Mouse (Mus musculus): ENCODE measurements around the gene Olfr1420.
"Not testable (repeated sequence)": the region's sequence is repeated elsewhere in the genome, so short reads cannot be mapped to it uniquely, and the experiment has no call there.

Olfr1420 gene

DNA sequence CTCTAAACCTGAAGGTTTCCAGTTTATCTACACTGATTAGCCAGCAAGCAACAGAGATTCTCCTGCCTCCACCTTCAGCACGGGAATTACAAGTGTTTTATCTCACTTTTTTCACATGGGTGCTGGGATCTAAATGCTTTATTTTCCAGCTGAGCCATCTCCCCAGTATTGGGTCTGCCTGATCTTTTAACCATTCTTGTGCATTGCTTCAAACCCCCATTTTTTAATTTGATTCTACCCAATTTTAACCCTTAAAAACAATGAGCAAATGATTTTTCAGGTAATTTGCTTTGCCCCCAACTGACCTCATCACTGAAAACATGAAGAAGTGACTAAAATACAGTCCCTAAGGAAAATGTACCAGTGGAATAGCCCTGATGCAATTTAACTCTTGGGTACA, at the start of gene Olfr1420:
Olfr1420 (plus strand) TSS at position 301 of the 400 bp plus-strand sequence.
- no peak for DNase-seq (ENCODE audit: low read depth in 1 of 2, low spot score in 2 of 2)

DNA sequence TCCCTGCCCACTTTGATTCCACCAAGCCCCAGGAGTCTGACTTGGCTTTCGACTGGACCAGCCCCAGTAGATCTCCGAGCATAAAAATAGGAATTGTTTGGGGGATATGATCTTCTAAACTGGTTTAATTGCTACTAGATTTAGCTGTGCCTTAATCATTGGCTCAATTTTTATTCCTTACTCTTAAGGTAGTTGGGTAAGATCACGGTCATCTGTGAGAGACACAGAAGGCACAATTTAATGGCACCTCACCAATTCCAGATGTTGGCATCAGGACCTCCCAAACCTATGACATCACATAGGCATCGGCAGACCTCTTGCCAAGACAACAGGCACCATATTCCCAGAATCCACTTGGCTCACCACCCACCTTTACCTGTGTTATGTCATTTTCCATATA, 47.2 kb upstream of the Olfr1420 start, which contains the start of gene Olfr1417:
Olfr1417 (minus strand) TSS at position 101 of the 400 bp plus-strand sequence.
- no peak for DNase-seq (ENCODE audit: low read depth in 1 of 2, low spot score in 2 of 2)

DNA sequence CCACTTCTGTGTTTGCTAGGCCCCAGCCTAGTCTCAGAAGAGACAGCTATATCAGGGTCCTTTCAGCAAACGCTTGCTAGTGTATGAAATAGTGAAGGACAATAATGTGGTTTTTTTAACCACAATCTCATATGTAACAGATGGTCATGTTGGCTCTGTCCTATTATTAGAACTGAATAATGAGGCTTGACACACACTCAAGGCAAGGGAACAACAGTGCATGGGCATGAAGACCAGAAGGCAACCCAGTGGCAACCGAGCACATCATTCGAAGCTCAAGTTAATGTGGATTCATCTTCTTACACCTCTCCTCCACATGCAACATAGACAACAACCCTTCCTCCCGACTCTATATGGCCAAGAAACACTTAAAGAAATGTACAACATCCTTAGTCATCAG, 40.0 kb upstream of the Olfr1420 start:
- no peak for DNase-seq (ENCODE audit: low read depth in 1 of 2, low spot score in 2 of 2)

DNA sequence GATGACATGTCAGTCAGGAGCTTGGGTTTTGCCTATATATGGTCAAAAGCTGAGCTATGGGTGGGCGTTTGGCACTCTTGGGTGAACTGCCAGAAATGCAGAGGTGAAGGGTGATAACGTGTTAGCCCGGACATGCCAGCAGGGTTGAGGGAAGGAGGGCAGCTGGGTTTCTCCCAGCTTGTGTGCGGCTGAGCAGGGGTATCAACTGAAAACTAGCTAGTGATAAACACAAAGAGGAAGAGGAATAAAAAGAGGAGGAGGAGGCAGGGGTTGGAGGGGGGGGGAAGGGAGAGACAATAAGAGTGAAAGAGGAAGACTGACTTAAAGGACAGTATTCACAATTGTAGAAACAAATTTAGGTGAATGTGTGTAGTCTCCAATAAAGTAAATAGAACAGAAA, 33.7 kb upstream of the Olfr1420 start:
- DNase-seq (ENCODE audit: low read depth in 1 of 2, low spot score in 2 of 2): no peak

DNA sequence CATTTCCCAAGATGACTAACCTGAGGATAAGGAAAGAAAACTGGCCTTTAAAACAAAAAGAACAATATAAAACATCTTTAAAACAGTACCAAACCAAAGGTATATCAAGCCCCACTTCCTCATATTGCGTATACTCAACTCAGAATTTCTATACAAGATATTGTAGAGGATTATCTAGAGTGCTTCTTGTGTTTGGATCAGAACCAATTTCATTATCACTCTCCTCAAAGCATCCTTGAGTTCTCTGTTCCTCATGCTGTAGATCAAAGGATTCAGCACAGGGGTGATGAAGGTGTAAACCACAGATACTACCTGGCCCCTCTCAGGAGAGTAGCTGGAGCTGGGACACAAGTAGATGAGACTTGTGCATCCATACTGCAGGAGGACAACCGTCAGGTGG, 31.5 kb upstream of the Olfr1420 start:
- DNase-seq (ENCODE audit: low read depth in 1 of 2, low spot score in 2 of 2): no peak

DNA sequence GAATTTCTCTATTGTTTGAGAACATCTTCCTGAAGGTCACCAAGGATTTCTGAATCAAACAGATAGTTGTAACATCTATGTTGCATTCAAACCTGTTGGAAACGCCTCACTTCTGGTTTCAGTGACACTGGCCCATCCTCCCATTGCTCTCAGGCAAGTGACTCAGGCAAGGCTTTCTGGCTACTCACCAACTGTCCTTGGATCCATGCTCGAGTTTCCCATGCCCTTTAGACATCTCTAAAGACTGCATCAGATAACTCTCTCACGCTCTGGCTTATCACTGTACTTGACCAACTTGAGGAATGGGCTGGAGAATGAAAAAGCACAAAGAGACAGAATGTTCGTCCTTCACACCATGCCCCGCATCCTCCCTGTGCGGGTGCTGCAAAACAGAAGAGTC, 29.9 kb upstream of the Olfr1420 start:
- DNase-seq (ENCODE audit: low read depth in 1 of 2, low spot score in 2 of 2): no peak

DNA sequence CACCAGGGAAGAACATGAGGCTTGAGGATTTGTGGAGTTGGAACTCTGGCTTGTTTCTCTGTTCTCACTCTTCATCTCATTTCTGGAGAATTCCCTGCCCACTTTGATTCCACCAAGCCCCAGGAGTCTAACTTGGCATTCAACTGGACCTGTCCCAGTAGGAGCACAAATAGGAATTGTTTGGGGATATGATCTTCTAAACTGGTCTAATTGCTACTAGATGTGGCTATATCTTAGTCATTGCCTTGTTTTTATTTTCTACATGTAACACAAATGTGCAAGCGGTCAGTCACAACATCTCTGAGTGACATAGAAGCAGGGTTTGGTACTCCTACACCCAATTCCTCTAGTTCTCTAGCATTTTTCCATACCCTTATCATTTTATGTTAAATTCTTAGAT, 25.4 kb upstream of the Olfr1420 start, which contains the start of gene Olfr1418:
Olfr1418 (minus strand) TSS at position 101 of the 400 bp plus-strand sequence.
- no peak for DNase-seq (ENCODE audit: low read depth in 1 of 2, low spot score in 2 of 2)

DNA sequence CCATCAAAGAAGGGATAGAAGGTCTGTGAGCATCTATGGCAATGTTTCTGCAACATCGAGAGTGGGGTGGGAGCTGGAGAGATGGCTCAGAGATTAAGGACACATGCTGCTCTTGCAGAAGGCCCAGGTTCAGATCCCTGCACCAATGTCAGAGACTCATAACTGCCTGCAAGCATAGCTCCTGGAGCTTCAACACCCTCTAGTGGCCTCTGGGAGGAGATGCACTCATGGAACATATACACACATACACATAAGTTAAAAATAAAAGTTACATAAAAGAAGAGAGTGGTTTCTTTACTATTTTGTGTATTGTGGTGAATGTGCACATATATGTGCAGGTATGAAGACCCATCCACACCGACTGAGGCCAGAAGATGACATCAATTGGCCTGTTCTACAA, 18.5 kb upstream of the Olfr1420 start:
- DNase-seq (ENCODE audit: low read depth in 1 of 2, low spot score in 2 of 2): no peak

DNA sequence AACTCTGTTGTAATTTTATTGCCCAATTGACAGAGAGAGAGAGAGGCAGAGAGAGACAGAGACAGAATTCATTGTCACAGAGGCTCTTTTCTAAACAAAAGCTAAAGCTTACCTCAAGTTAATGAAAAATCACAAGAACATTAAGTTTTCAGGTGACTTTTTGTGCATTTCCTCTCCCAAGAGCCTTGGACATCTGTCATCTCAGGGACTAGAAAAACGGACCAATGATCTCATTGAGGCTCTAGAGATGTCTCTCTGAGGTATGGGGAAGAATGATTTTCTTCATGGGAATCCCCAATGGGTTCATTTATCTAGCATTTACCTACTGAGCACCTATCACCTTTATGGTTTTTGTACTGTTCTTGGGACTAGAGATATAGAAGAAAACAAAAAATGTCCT, 11.4 kb upstream of the Olfr1420 start, which contains the start of gene Olfr1419:
Olfr1419 (minus strand) TSS at position 101 of the 400 bp plus-strand sequence.
- DNase-seq (ENCODE audit: low read depth in 1 of 2, low spot score in 2 of 2): no peak

DNA sequence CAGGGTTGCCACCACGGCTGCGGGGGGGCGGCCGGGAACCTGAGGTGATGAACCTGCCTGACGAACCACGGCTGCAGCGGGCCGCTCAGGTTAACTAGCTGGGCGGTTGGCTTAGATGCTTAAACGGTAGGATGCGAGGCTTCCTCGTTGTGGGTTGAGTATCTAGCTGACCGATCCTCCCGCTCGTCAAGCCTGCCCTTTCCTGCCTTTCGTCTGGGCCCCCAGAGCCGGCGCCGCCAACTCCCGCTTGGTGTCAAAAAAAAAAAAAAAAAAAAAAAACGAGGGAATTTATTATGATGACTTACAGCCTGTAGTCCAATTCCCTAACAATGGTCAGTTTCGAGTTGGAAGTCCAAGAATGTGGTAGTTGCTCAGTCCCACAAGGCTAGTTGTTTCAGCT, 8.0 kb upstream of the Olfr1420 start:
- DNase-seq (ENCODE audit: low read depth in 1 of 2, low spot score in 2 of 2): not testable (repeated sequence)

DNA sequence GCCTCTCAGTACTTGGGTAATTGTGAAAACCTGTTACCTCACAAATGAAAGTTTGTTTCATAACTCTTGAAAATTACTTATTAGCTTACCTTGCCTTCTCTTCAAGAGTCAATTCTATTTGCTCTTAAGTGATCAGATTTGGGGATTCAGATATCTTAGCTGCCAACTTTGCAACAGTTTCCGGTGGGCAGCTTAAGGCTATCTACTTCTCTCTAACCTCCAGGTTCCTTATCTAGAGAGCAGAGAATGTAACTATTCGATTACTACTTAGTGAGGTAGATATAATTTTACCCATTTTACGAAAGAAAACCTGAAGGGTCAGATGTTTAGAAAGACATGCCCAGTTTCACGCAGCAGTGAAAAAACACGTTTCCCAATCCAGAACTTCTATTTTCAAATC, 24.7 kb downstream of the Olfr1420 start:
- no peak for DNase-seq (ENCODE audit: low read depth in 1 of 2, low spot score in 2 of 2)

DNA sequence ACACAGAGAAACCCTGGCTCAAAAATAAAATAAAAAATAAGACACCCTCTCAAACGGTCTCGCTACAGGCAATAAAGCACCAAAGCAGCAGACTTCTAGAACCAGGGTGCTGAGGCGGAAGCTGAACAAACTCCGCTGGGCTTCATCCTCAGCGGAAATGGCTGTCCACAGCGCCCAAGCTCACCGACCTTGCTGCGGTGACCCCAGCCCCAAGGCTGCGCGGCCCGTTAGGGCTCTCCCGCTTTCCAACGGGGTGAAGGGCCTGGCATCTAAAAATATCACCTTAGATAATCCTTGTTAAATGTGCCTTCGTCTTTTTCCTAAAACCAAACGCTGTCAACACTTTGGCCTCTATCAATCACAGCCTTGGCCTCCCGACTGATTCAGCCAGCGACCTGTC, 25.2 kb downstream of the Olfr1420 start:
- no peak for DNase-seq (ENCODE audit: low read depth in 1 of 2, low spot score in 2 of 2)

DNA sequence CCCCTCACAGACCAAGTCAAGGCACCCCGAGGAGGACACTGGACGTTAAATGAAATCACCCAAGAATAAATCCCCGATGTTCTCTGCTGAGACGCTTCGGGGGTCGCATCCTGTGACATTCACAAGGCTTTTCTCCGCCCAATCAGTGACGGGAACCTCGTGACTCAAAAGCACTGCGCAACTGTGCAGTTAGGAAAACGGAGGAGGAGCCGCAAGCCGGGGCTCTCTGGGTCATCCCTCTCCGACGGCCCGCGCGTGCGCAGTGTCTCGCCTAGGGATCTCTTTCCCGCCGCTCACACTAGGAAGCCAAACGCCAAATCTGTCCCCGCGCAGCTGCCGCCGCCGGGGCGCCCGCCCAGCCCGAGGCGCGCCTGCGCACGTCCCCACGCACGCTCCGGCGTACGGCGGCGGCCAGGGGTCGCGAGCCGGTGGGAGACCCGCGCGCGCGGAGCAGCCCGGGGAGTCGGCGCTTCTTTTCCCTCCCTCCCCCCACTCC, 25.7 kb downstream of the Olfr1420 start, which contains the start of gene Patl1:
Patl1 (plus strand) TSS at position 363 of the 496 bp plus-strand sequence.
- peak; percentile 96 to 97 for DNase-seq (ENCODE audit: low read depth in 1 of 2, low spot score in 2 of 2)

DNA sequence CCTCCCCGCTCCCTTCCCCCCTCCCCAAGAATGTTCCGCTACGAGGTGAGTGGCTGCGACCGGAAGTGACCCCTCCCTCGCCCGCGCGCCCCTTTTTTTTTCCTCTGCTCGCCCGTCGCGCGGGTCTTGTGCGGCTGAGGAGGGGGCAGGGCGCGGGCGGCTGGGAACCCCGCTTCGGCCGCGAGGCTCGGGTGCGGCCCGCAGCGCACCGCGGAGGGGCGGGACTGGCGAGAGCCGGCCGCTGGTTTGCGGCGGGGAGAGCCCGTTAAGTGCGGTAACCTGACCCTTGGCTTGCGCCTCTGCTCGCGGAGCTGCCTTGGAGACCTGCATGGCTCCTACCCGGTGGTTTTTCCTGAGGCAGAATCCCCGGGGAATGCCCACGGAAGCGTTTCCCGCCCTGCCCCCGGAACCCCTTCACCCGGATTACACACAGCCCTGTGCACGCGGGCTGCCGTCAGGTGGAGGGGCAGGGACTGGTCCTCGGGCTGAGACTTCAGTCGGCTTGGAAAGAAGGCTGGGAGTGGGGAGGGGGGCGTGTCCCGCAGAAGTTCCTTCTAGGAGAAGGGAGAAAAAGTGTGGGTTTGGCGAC, 26.3 kb downstream of the Olfr1420 start:
- peak in 1 of 2 experiments; percentile 30 for DNase-seq (ENCODE audit: low read depth in 1 of 2, low spot score in 2 of 2)

DNA sequence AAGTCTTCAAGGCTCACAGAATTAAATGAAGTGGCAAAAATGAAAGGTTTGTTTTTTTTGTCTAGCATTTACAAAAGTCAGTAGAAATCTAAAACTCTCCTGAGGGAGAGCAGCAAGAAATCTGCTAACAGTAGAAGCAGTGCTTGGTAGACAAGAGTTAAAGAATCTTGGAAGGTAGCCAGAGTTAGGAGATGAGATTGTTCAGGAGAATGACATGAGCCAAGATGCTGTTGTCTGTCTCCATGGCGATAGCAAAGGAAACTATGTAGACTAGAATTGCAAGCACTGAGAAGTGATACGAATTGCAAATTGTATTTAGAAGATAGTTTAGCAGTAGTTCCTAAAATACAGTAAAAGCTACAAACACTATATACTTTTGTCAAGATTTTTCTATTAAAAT, 29.4 kb downstream of the Olfr1420 start:
- DNase-seq (ENCODE audit: low read depth in 1 of 2, low spot score in 2 of 2): no peak

DNA sequence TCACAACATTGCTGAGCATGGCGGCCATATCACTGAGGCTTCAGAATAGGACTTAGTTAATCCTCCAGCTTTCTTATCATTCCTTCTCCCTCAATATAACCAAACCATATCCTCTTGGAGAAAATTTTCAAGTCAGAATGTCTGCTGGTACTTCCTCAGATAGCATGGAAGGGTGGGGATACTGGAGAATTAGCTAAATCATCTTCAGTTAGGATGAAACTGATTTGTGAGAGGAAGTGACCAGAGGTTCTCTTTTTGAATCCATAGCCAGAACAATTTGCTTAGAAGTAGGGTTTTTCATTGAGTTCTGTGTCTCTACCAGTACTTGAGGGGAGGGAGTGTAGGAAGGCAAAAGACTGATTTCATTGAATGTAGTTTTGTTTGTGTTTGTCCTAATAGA, 35.7 kb downstream of the Olfr1420 start:
- no peak for DNase-seq (ENCODE audit: low read depth in 1 of 2, low spot score in 2 of 2)

DNA sequence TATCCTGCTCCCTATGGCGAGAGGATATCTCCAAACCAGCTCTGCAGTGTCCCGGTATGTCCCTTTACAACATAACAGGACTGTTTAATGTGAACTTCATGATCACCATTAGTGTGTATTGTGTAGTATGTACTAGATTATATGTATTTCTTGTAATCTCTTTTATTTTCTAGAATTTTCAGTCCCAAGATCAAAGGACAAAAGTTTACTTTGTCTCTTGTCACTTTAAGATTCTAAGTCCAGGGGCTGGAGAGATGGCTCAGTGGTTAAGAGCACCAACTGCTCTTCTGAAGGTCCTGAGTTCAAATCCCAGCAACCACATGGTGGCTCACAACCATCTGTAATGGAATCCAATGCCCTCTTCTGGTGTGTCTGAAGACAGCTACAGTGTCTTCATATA, 36.1 kb downstream of the Olfr1420 start:
- DNase-seq (ENCODE audit: low read depth in 1 of 2, low spot score in 2 of 2): not testable (repeated sequence)

DNA sequence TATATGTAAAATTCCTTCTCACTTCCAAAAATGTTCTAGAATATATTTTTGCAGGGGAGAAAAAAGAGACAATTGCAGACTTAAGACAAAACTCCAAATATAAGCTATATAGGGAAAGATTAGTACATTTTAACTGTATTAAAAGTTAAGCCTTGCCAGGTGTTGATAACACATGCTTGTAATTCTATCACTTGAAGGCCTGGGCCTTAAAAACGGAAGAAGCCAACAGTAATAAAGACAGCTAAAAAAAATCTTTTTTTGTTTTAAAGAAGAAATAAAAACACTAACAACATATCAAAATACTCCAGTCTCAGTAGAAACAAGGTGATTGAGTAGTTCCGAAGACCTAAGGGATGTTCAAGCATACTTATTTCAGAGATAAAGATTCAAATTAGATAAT, 40.0 kb downstream of the Olfr1420 start:
- no peak for DNase-seq (ENCODE audit: low read depth in 1 of 2, low spot score in 2 of 2)

DNA sequence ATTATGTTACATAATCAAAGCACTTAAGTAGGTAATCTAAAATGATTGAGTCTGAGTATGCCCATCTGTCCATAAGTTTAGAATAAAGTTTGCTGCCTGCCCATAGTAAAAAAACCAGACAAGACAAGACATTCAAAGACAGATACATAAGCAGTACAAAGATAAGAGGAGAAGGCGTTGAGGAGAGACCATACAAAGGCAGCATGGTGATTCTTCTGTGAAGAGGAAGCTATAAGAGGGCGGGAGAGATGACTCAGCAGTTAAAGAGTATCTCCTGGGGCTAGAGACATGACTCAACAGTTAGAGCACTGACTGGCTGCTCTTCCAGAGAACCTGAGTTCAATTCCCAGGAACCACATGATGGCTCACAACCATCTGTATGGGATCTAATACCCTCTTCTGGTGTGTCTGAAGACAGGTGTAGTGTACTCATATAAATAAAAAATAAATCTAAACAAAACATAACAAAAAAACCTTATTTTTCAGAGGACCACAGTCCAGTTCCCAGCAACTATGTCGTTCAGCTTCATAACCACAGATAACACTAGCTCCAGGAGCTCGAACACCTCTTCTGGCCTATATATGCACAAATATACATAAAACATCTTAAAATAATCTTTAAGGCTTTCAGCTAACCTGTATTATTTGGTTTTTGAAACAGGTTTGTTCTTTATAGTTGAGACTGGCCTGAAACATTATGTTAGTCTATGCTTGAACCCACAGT, 41.8 kb downstream of the Olfr1420 start:
- DNase-seq (ENCODE audit: low read depth in 1 of 2, low spot score in 2 of 2): no peak

DNA sequence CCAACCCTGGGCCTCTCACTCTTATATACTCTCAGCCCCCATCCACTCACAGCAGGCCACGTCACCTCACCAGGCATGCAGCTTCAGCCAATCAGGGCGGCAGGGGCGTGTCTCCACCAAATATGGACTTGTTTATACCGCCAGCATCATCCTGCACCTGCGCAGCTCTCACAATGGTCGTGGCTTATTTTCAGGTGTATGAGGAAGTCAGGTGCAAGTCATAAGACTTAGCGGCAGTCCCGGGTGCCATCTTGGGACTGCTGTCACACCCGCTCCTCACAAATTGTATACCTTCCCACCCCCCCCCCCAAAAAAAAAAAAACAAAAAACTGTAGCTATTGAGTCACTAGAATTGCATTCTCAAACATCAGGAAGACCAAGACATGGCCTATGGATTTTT, 60.1 kb downstream of the Olfr1420 start:
- DNase-seq (ENCODE audit: low read depth in 1 of 2, low spot score in 2 of 2): not testable (repeated sequence)

All from monocyte, adult 2 months (primary cell).